Mouse (Mus musculus): Measurements from ENCODE around the gene Xpot. TPM values are rescaled to one million over a fixed set of nuclear protein-coding genes. Genes with fewer than 3 reads are reported as not detected.

Gene Xpot
- 37.4 TPM for total RNA-seq (2023)

DNA sequence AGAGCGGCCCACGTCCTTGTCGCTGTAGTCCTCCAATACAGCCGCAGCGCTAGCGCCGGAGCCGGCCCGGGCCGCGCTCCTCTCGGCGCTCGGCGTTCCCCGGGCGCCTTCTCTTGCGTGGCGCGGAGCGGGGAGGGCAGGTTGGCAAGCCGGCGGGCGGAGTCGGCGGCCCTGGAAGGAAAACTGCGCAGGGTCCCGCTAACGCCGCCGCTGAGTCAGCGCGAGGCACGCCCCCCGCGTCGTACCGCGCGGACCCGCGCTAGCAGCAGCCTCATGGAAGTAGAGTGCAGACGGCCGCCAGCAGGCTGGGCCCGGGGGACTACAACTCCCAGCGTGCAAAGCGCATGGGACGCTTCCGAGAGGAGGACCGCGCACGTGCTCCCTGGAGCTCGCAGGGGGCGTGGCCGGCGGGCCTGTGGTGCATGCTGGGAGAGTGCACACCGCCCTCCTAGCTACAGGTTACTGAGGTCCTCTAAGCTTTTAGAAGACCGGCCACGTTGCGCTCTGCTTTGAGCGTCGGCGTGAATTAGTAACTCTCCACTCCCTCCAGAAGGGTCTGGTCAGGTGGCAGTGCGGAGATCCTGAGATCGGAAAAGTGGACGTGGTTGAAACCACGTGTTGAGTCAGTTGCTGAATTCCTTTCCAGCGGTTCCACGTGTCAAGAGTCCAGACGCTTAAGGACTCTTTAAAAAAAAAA is at the start of gene Xpot:
Gene Xpot (minus strand): TSS at position 147 of the 697 bp plus-strand sequence.

DNA sequence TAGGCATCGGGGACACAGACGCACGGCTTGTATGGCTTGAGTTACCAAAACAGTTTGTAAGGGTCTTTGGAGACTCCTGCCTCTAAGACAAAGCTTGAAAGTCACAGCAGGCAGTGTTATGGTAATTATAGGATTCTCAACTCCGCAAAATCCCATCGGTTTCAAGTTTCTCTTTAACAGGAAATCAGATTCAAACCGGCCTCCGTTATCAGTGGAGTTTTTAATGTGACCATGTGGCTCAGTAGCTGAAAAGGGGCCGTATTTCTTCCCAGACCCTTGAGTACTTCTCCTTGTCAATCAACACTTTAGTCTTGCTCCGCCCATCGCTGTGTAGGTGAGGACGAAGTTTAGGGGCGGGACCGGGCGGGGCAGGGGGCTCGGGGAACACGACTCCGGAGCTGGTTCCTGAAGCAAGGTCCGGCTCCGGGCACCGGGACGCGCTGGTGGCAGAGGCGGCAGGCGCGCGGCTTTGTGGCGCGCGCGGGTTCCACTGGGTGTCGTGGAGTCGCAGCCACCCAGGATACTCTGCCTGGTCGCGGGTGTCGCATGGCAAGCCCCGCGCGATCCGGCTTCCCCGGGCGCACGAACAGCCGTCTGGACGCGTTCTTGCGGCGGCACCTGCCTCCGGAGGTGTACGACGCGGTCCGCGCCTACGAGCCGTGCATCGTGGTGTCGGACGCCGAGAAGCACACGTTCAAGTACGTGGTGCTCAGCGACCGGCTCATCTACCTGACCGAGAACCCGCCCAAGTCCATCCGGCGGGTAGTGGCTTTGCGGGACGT is 15.3 kb upstream of the Xpot start, which contains the start of gene D930020B18Rik:
Gene D930020B18Rik (plus strand): TSS at position 317 of the 782 bp plus-strand sequence.

DNA sequence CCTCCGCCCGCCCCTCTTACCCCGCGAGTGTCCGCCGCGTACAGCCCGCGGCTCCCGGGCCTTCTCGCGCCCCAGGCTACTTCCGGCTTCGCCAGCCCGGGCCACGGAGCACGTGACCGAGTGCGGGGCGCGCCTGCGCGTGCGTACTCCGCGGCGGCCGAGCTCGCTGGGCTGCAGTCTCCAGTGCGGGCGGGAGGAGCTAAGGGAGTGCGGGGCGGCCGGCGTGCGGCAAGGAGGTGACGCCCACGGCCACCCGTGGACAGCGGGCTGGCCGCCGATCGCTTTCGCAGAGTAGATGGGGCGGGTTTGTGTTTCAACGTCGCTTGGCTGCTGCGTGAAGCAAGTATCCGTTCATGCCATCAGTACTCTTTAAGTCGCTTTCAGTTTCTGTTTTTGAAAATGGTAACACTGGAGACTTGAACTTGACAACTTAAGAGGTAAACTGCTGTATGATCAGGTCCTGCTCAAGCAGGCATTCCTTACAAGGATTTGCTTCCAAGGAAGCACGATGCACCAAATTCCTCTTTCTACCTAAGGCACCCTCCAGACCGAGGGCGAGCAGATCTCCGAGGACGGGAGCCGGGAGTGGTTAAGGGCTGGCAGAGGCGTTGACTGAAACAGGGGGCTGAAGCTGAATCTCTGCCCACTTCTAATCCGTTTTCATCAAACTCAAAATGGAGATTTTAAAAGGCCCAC is 39.3 kb downstream of the Xpot start, which contains the start of gene Tbk1:
Gene Tbk1 (minus strand): TSS at position 113 of the 696 bp plus-strand sequence.

Other genes with a start within 250 kb of the Xpot start
- gene Rassf3, start 150.0 kb downstream of the Xpot start, total RNA-seq (2023) = 46.9 TPM
- gene Tbk1, start 39.5 kb downstream of the Xpot start, total RNA-seq (2023) = 73.3 TPM
- not detected for gene D930020B18Rik, start 15.3 kb upstream of the Xpot start, total RNA-seq (2023)
- gene BC048403, start 113.6 kb upstream of the Xpot start, total RNA-seq (2023) = 14.2 TPM